Mouse (Mus musculus) CD4-positive, CD25-positive, alpha-beta regulatory T cell (primary cell): ENCODE measurements around the gene Taar6. TPM values are rescaled to one million over a fixed set of nuclear protein-coding genes. Genes with fewer than 3 reads are reported as not detected.

Source experiments
- polyA plus RNA-seq: library from polyadenylated mRNA; unstranded; fragments of 100-300 nt; shearing (Covaris generic); gene quantifications from one replicate; pipeline ENCODE4 v1.2.1, GENCODE M21; 2017

Taar6 gene
- not detected for polyA plus RNA-seq

DNA sequence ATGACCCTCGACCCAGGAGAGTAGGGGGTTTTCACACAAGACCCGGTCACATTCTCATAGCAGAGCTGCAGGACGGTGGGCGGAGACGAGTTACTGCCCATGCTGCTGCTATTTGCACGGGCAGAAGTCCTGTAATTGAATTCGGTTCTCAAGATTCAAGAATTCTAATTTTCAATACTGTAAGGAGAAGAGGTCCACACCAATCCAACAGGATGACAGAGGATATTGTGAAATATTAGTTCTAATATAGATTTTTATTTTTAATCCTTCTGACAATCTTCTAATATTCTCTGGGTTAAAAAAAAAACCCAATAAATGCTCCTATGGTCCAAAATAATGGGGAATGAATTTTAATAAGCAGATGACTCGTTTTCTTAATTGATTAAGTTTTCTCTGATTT is at the start of gene Taar6:
Taar6 (minus strand) TSS at position 101 of the 400 bp plus-strand sequence.

DNA sequence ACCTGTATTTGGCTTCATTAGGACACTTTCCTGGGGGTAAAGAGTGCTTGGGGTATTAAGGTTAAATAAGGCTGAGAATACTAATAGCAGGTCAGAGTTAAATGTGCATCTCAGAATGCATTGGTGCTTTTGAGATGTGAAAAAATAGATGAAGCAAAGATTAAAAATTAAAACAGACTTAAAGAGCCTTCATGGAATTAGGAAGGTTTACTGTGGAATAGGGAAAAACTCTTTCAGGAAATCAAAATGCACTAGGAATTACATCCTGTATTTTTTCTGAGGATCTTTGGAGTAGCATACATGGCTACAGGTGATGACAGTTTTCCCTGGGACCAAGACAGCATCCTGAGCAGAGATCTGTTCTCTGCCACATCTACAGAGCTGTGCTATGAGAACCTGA is 41.5 kb upstream of the Taar6 start, which contains the start of gene Taar7d:
Taar7d (plus strand) TSS at position 301 of the 400 bp plus-strand sequence.

DNA sequence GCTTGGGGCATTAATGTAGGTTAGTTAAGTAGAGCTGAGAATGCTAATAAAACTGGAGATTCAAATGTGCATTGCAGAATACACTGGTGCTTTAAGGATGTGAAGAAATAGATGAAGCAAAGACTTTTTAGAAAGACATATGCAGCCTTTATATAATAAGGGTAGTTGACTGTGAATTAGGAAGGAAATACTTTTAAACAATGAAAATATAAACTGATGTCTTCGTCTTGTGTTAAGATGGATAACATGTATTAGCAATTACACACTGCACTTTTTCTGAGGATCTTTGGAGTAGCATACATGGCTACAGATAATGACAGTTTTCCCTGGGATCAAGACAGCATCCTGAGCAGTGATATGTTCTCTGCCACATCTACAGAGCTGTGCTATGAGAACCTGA is 14.2 kb upstream of the Taar6 start, which contains the start of gene Taar7b:
Taar7b (plus strand) TSS at position 301 of the 400 bp plus-strand sequence.

DNA sequence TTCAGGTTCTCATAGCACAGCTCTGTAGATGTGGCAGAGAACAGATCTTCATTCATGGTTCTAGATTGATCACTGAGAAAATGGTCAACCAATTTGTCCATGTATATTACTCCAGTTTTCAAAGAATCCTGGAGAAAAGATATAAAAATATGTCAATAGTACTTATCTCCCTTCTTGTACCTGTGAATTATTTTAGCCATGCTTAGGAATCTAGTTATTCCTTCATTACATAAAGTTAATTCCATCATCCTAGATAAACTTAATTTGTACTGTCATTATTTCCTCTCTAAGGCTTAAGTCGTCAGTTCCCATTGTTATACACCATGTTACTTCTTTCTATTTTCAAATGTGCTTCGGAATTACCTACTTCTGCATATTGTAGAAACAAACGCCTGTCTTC is 7.9 kb upstream of the Taar6 start, which contains the start of gene Taar7a:
Taar7a (minus strand) TSS at position 101 of the 400 bp plus-strand sequence.

DNA sequence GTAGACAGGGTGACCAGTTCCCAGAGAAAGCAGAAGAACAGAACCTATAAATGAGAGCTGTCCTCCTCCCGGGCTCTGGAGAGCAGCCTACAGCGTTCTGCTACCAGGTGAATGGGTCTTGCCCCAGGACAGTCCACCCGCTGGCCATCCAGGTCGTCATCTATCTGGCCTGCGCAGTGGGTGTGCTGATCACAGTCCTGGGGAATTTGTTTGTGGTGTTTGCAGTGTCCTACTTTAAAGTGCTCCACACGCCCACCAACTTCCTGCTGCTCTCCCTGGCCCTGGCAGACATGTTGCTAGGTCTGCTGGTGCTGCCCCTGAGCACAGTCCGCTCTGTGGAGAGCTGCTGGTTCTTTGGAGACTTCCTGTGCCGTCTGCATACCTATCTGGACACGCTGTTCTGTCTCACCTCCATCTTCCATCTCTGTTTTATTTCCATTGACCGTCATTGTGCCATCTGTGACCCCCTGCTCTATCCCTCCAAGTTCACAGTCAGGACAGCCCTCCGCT is 14.7 kb downstream of the Taar6 start, which contains the start of gene Taar5:
Taar5 (plus strand) TSS at position 51 of the 510 bp plus-strand sequence.

DNA sequence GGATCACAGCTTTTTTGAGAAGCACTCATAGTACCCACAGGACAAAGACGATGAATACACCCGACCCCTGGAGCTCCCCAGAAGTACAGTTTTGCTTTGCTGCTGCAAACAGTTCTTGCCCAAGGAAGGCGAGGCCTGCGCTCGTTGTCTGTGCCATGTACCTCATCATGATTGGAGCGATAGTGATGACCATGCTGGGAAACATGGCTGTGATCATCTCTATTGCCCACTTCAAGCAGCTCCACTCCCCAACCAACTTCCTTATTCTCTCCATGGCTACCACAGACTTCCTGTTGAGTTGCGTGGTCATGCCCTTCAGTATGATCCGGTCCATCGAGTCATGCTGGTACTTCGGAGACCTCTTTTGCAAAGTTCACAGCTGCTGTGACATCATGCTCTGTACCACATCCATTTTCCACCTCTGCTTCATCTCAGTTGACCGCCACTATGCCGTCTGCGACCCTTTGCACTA is 25.0 kb downstream of the Taar6 start, which contains the start of gene Taar4:
Taar4 (plus strand) TSS at position 51 of the 472 bp plus-strand sequence.

DNA sequence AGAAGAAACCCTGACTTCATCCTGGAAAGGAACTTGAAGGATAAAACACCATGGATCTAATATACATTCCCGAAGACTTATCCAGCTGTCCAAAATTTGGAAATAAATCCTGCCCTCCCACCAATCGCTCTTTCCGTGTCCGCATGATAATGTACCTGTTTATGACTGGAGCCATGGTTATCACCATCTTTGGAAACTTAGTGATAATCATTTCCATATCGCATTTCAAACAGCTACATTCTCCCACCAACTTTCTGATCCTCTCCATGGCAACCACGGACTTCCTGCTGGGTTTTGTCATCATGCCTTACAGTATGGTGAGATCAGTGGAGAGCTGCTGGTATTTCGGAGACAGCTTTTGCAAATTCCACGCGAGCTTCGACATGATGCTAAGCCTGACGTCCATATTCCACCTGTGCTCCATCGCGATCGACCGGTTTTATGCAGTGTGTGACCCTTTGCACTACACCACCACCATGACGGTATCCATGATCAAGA is 35.9 kb downstream of the Taar6 start, which contains the start of gene Taar3:
Taar3 (plus strand) TSS at position 51 of the 498 bp plus-strand sequence.

DNA sequence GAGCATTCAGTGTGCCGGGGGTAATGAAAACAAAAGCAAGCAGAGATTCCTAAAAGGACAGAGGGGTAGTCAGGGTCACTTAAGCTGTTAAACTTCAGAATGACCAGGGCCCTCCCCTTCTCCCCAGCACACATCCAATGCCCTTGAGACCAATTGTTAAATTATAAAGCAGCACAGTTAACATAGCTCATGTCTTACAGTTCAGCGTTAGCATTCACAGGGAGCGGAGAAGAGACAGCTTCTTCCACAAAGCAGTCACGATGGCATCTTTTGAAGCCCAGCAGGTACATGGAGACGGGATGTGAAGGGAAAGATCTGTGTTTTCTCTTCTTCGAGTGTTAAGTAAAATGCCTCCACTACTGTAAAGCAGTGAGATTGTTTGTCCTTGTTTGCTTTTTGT is 47.1 kb downstream of the Taar6 start, which contains the start of gene Taar2:
Taar2 (plus strand) TSS at position 261 of the 400 bp plus-strand sequence.

Other genes with a start within 250 kb of the Taar6 start
- 49.0 TPM for gene Rps12, start 198.4 kb downstream of the Taar6 start, polyA plus RNA-seq
- gene Slc18b1, start 188.7 kb downstream of the Taar6 start, polyA plus RNA-seq = not detected
- 0.10 TPM for gene Vnn3, start 134.2 kb downstream of the Taar6 start, polyA plus RNA-seq
- gene Vnn1, start 91.0 kb downstream of the Taar6 start, polyA plus RNA-seq = not detected
- gene Taar1, start 65.3 kb downstream of the Taar6 start, polyA plus RNA-seq = not detected
- not detected for gene Taar2, start 47.1 kb downstream of the Taar6 start, polyA plus RNA-seq
- not detected for gene Taar3, start 36.1 kb downstream of the Taar6 start, polyA plus RNA-seq
- not detected for gene Taar4, start 25.2 kb downstream of the Taar6 start, polyA plus RNA-seq
- not detected for gene Taar5, start 14.9 kb downstream of the Taar6 start, polyA plus RNA-seq
- not detected for gene Taar7a, start 7.8 kb upstream of the Taar6 start, polyA plus RNA-seq
- not detected for gene Taar7b, start 14.3 kb upstream of the Taar6 start, polyA plus RNA-seq
- not detected for gene Taar7d, start 41.6 kb upstream of the Taar6 start, polyA plus RNA-seq
- gene Taar7e, start 52.0 kb upstream of the Taar6 start, polyA plus RNA-seq = not detected
- not detected for gene Taar7f, start 63.9 kb upstream of the Taar6 start, polyA plus RNA-seq
- not detected for gene Taar8a, start 90.9 kb upstream of the Taar6 start, polyA plus RNA-seq
- gene Taar8b, start 106.6 kb upstream of the Taar6 start, polyA plus RNA-seq = not detected
- gene Taar8c, start 116.3 kb upstream of the Taar6 start, polyA plus RNA-seq = not detected
- gene Taar9, start 123.9 kb upstream of the Taar6 start, polyA plus RNA-seq = not detected
- 38.7 TPM for gene Stx7, start 163.7 kb upstream of the Taar6 start, polyA plus RNA-seq
- gene Moxd1, start 237.9 kb upstream of the Taar6 start, polyA plus RNA-seq = not detected